ENCODE assay signal across 8 mouse cellular contexts in genomic region chr17:31492416-31492815, GRCm38 (mm10). TPM values are rescaled to one million over a fixed set of nuclear protein-coding genes. Genes with fewer than 3 reads are reported as not detected.
DNase-seq lines count a peak whose midpoint lies in the region; ATAC-seq lines count a peak whose summit lies in the region.

No protein-coding gene starts in this region.

- DNase-seq in liver: peak; percentile 68
- peak; percentile 76 for DNase-seq in embryo, embryonic 11.5 days (ENCODE audit: low read depth, low spot score)
- peak; percentile 33 to 79 for DNase-seq in gastrocnemius, postnatal 4 days (ENCODE audit: low spot score in 2 of 2)
- DNase-seq in kidney, adult 9 months: peak; percentile 79
- peak; percentile 59 to 66 for DNase-seq in natural killer cell, adult 2 months (ENCODE audit: low spot score in 2 of 2)
- peak; percentile 63 to 80 for DNase-seq in spleen, postnatal 4 days (ENCODE audit: low spot score in 2 of 2)

- H3K27me3 ChIP-seq in liver, embryonic 12.5 days (replicated peaks): no peaks in the 10 kb centered on the region; the same call in 1 of the 2 replicates
- no peaks in the 10 kb centered on the region for H3K27me3 ChIP-seq in limb, embryonic 13.5 days

- WGBS in liver, embryonic 12.5 days (ENCODE audit: insufficient replicate concordance): 0% methylated on average over 2 of the region's 2 CpGs
- WGBS in limb, embryonic 13.5 days: 0% methylated on average over 2 of the region's 2 CpGs

- ATAC-seq in liver, embryonic 12.5 days: no peak
- ATAC-seq in limb, embryonic 13.5 days (ENCODE audit: low FRiP score, low read depth): peak; percentile 40; the same call in 1 of the 2 replicates

- no peak overlapping the region for H3K9ac ChIP-seq in liver, embryonic 12.5 days
- H3K9ac ChIP-seq in limb, embryonic 13.5 days: no peak overlapping the region

- no peak overlapping the region for H3K4me2 ChIP-seq in liver, embryonic 12.5 days
- H3K4me2 ChIP-seq in limb, embryonic 13.5 days (replicated peaks): no peak overlapping the region

- H3K36me3 ChIP-seq in liver, embryonic 12.5 days: peaks cover 27% of the 10 kb centered on the region
- peaks cover 27% of the 10 kb centered on the region for H3K36me3 ChIP-seq in limb, embryonic 13.5 days

- H3K9me3 ChIP-seq in liver, embryonic 12.5 days (replicated peaks): no peaks in the 10 kb centered on the region
- H3K9me3 ChIP-seq in limb, embryonic 13.5 days: no peaks in the 10 kb centered on the region

- H3K4me3 ChIP-seq in liver, embryonic 12.5 days: no peak overlapping the region
- H3K4me3 ChIP-seq in limb, embryonic 13.5 days: no peak overlapping the region

- H3K4me1 ChIP-seq in liver, embryonic 12.5 days: no peaks in the 10 kb centered on the region
- peaks cover 2% of the 10 kb centered on the region; the same call in 1 of the 2 replicates for H3K4me1 ChIP-seq in limb, embryonic 13.5 days

- H3K27ac ChIP-seq in liver, embryonic 12.5 days: no peak overlapping the region
- H3K27ac ChIP-seq in limb, embryonic 13.5 days: no peak overlapping the region

RNA-seq across cellular contexts. Expression of gene Wdr4, which starts 27.4 kb away (rescaled TPM):
- polyA plus RNA-seq in liver, embryonic 12.5 days (2016; fragmentation: Nextera tagmentation; extraction: Ambion mirVana): 42.2 and 46.1 TPM in 2 replicates
- 10 to 100 TPM; 14.2 TPM for total RNA-seq in gastrocnemius, postnatal 4 days (2021)
- 38.3 and 41.4 TPM in 2 replicates for polyA plus RNA-seq in limb, embryonic 13.5 days (2015; fragmentation: Nextera tagmentation; extraction: Ambion mirVana)

RNA-seq across cellular contexts. Expression of gene Ndufv3, which starts 27.5 kb away (rescaled TPM):
- 214 and 215 TPM in 2 replicates for polyA plus RNA-seq in liver, embryonic 12.5 days (2016; fragmentation: Nextera tagmentation; extraction: Ambion mirVana)
- 100 to 1,000 TPM; 385 to 388 TPM for total RNA-seq in gastrocnemius, postnatal 4 days (2021)
- 239 and 242 TPM in 2 replicates for polyA plus RNA-seq in limb, embryonic 13.5 days (2015; fragmentation: Nextera tagmentation; extraction: Ambion mirVana)
